Mouse (Mus musculus): ENCODE measurements around the gene Inf2. TPM values are rescaled to one million over a fixed set of nuclear protein-coding genes. Genes with fewer than 3 reads are reported as not detected.
A peak's percentile ranks its signal among the peaks of the same experiment; 100 is the strongest.

Inf2 gene
- polyA plus RNA-seq, 1 experiment: 28.3 TPM

DNA sequence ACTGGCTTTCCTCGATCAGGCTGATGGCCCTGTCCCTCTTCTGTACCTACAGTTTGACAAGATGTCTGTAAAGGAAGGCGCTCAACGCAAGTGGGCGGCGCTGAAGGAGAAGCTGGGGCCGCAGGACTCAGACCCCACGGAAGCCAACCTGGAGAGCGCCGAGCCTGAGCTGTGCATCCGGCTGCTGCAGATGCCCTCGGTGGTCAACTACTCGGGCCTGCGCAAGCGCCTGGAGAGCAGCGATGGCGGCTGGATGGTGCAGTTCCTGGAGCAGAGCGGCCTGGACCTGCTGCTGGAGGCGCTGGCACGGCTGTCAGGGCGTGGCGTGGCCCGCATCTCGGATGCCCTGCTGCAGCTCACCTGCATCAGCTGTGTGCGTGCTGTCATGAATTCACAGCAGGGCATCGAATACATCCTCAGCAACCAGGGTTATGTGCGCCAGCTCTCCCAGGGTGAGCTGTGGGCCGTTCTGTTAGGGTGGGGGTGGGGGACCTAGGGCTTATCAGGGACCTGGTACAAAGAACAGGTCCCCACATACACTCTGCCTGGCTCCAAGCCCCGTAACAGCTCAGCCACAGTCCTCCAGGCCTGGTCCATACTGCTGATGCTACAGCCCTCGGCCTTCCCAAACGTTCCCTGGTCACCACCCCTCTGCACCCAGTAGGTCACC is 11.5 kb downstream of the Inf2 start:
- Histone ChIP-seq H3K9ac (ENCODE audit: low read depth, poor library complexity, severe bottlenecking) (no peak overlapping the region), H3K4me3 (ENCODE audit: low read depth, low read length) (peak overlapping the region; percentile 3; the same call in 1 of the 2 replicates), H3K4me1 (ENCODE audit: control insufficient read depth, insufficient read depth, low read length) (peaks cover 13% of the 10 kb centered on the region), H3K36me3 (ENCODE audit: control insufficient read depth, insufficient read depth, low read length, poor library complexity, severe bottlenecking) (no peaks in the 10 kb centered on the region), H3K27me3 (ENCODE audit: control insufficient read depth, insufficient read depth, low read length, poor library complexity, severe bottlenecking) (no peaks in the 10 kb centered on the region), H3K27ac (ENCODE audit: insufficient read depth, low read length) (no peak overlapping the region), H3K9me3 (replicated peaks; ENCODE audit: control insufficient read depth, insufficient read depth, low read length, poor library complexity, severe bottlenecking) (no peaks in the 10 kb centered on the region)
- no peak for TF ChIP-seq POLR2A (IDR thresholded peaks at IDR 0.05; ENCODE audit: insufficient read depth, low read length)

GRCm38 (mm10) chr12:112604022-112604421 is 15.4 kb downstream of the Inf2 start:
- no peak overlapping the region for H3K4me3 ChIP-seq (ENCODE audit: low read depth, low read length)
- no peaks in the 10 kb centered on the region for H3K36me3 ChIP-seq (ENCODE audit: control insufficient read depth, insufficient read depth, low read length, poor library complexity, severe bottlenecking)
- no peaks in the 10 kb centered on the region for H3K27me3 ChIP-seq (ENCODE audit: control insufficient read depth, insufficient read depth, low read length, poor library complexity, severe bottlenecking)
- H3K27ac ChIP-seq (ENCODE audit: insufficient read depth, low read length): no peak overlapping the region
- no peak overlapping the region for H3K9ac ChIP-seq (ENCODE audit: low read depth, poor library complexity, severe bottlenecking)
- peaks cover 2% of the 10 kb centered on the region for H3K4me1 ChIP-seq (ENCODE audit: control insufficient read depth, insufficient read depth, low read length)
- TF ChIP-seq EP300 (IDR thresholded peaks at IDR 0.05; ENCODE audit: insufficient read depth, low read depth, low read length): no peak
- no peak for TF ChIP-seq POLR2A (IDR thresholded peaks at IDR 0.05; ENCODE audit: insufficient read depth, low read length)
- no peak for TF ChIP-seq CTCF (IDR thresholded peaks at IDR 0.05; ENCODE audit: low read depth, low read length)
- H3K9me3 ChIP-seq (replicated peaks; ENCODE audit: control insufficient read depth, insufficient read depth, low read length, poor library complexity, severe bottlenecking): no peaks in the 10 kb centered on the region

GRCm38 (mm10) chr12:112604709-112605649 is 16.4 kb downstream of the Inf2 start:
- Histone ChIP-seq H3K9ac (ENCODE audit: low read depth, poor library complexity, severe bottlenecking) (no peak overlapping the region), H3K27me3 (ENCODE audit: control insufficient read depth, insufficient read depth, low read length, poor library complexity, severe bottlenecking) (no peaks in the 10 kb centered on the region), H3K36me3 (ENCODE audit: control insufficient read depth, insufficient read depth, low read length, poor library complexity, severe bottlenecking) (no peaks in the 10 kb centered on the region), H3K27ac (ENCODE audit: insufficient read depth, low read length) (no peak overlapping the region), H3K4me3 (ENCODE audit: low read depth, low read length) (no peak overlapping the region), H3K9me3 (replicated peaks; ENCODE audit: control insufficient read depth, insufficient read depth, low read length, poor library complexity, severe bottlenecking) (no peaks in the 10 kb centered on the region), H3K4me1 (ENCODE audit: control insufficient read depth, insufficient read depth, low read length) (no peaks in the 10 kb centered on the region)
- peak; percentile 44 for TF ChIP-seq CTCF (IDR thresholded peaks at IDR 0.05; ENCODE audit: low read depth, low read length)
- no peak for TF ChIP-seq EP300 (IDR thresholded peaks at IDR 0.05; ENCODE audit: insufficient read depth, low read depth, low read length)

GRCm38 (mm10) chr12:112605766-112606165 is 17.2 kb downstream of the Inf2 start:
- Histone ChIP-seq H3K36me3 (ENCODE audit: control insufficient read depth, insufficient read depth, low read length, poor library complexity, severe bottlenecking) (no peaks in the 10 kb centered on the region), H3K9ac (ENCODE audit: low read depth, poor library complexity, severe bottlenecking) (no peak overlapping the region), H3K27me3 (ENCODE audit: control insufficient read depth, insufficient read depth, low read length, poor library complexity, severe bottlenecking) (no peaks in the 10 kb centered on the region), H3K27ac (ENCODE audit: insufficient read depth, low read length) (no peak overlapping the region), H3K4me3 (ENCODE audit: low read depth, low read length) (no peak overlapping the region), H3K4me1 (ENCODE audit: control insufficient read depth, insufficient read depth, low read length) (no peaks in the 10 kb centered on the region), H3K9me3 (replicated peaks; ENCODE audit: control insufficient read depth, insufficient read depth, low read length, poor library complexity, severe bottlenecking) (no peaks in the 10 kb centered on the region)
- TF ChIP-seq POLR2A (IDR thresholded peaks at IDR 0.05; ENCODE audit: insufficient read depth, low read length) (no peak), CTCF (IDR thresholded peaks at IDR 0.05; ENCODE audit: low read depth, low read length) (peak; percentile 91), EP300 (IDR thresholded peaks at IDR 0.05; ENCODE audit: insufficient read depth, low read depth, low read length) (no peak)

GRCm38 (mm10) chr12:112606998-112607397 is 18.4 kb downstream of the Inf2 start:
- Histone ChIP-seq H3K27me3 (ENCODE audit: control insufficient read depth, insufficient read depth, low read length, poor library complexity, severe bottlenecking) (no peaks in the 10 kb centered on the region), H3K36me3 (ENCODE audit: control insufficient read depth, insufficient read depth, low read length, poor library complexity, severe bottlenecking) (no peaks in the 10 kb centered on the region), H3K27ac (ENCODE audit: insufficient read depth, low read length) (no peak overlapping the region), H3K4me3 (ENCODE audit: low read depth, low read length) (no peak overlapping the region), H3K9ac (ENCODE audit: low read depth, poor library complexity, severe bottlenecking) (no peak overlapping the region), H3K9me3 (replicated peaks; ENCODE audit: control insufficient read depth, insufficient read depth, low read length, poor library complexity, severe bottlenecking) (no peaks in the 10 kb centered on the region), H3K4me1 (ENCODE audit: control insufficient read depth, insufficient read depth, low read length) (no peaks in the 10 kb centered on the region)
- TF ChIP-seq POLR2A (IDR thresholded peaks at IDR 0.05; ENCODE audit: insufficient read depth, low read length) (no peak), EP300 (IDR thresholded peaks at IDR 0.05; ENCODE audit: insufficient read depth, low read depth, low read length) (no peak), CTCF (IDR thresholded peaks at IDR 0.05; ENCODE audit: low read depth, low read length) (no peak)

GRCm38 (mm10) chr12:112609031-112609430 is 20.4 kb downstream of the Inf2 start:
- no peaks in the 10 kb centered on the region for H3K27me3 ChIP-seq (ENCODE audit: control insufficient read depth, insufficient read depth, low read length, poor library complexity, severe bottlenecking)
- no peaks in the 10 kb centered on the region for H3K9me3 ChIP-seq (replicated peaks; ENCODE audit: control insufficient read depth, insufficient read depth, low read length, poor library complexity, severe bottlenecking)
- TF ChIP-seq POLR2A (IDR thresholded peaks at IDR 0.05; ENCODE audit: insufficient read depth, low read length) (no peak), EP300 (IDR thresholded peaks at IDR 0.05; ENCODE audit: insufficient read depth, low read depth, low read length) (no peak), CTCF (IDR thresholded peaks at IDR 0.05; ENCODE audit: low read depth, low read length) (no peak)
- H3K4me1 ChIP-seq (ENCODE audit: control insufficient read depth, insufficient read depth, low read length): no peaks in the 10 kb centered on the region
- H3K4me3 ChIP-seq (ENCODE audit: low read depth, low read length): no peak overlapping the region
- no peak overlapping the region for H3K27ac ChIP-seq (ENCODE audit: insufficient read depth, low read length)
- no peaks in the 10 kb centered on the region for H3K36me3 ChIP-seq (ENCODE audit: control insufficient read depth, insufficient read depth, low read length, poor library complexity, severe bottlenecking)
- H3K9ac ChIP-seq (ENCODE audit: low read depth, poor library complexity, severe bottlenecking): no peak overlapping the region
